Mouse (Mus musculus): Measurements from ENCODE around the gene D630023F18Rik.

D630023F18Rik gene

DNA sequence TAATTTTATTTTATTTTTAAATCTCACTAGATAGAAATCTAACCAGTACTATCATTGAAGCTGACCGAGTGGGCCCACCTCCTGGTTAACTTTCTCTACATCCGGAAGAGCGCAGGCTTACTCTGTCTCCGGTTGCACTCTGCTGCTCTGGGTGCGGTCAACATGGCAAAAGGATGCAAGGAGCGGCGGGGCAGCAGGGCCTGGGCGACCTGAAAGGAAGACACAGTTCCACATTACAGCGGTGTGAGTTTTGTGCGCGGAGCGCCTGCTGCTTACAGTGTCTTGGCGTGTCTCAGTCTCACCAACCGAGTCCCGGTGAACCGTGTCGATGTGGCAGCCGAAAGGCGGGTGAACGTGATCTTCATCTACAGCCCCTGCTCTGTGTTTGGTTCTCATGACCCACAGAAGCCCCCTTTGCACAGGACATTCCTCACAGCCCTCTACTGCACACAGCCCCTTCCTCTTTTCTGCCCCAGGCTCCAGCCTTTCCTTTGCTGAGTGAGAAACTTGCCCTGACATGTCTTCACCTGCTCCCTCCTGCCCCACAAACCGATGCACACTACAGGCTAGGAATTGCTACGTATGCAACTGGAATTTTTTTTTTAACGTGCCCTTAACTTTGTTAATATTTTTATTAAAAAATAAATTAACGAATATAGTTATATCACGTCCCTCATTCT lies 13.1 kb downstream of the D630023F18Rik start:
- peak in 1 of 2 experiments; percentile 8 for DNase-seq

DNA sequence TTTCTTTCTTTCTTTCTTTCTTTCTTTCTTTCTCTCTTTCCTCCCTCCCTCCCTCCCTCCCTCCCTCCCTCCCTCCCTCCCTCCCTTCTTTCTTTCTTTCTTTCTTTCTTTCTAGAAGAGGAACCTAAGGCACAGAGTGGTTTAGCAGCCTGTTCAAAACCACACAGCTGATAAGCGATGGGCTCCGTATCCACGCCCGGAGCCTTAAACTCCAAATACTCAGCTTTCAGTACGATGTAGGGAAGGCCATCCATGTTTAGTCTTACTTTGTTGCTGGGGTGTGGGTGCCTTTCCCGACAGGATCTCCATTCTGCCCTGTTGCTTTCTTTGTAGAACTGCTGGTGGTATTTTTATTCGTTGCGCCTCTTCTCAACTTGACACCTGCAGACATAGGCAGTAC lies 13.8 kb downstream of the D630023F18Rik start:
- no peak for DNase-seq

DNA sequence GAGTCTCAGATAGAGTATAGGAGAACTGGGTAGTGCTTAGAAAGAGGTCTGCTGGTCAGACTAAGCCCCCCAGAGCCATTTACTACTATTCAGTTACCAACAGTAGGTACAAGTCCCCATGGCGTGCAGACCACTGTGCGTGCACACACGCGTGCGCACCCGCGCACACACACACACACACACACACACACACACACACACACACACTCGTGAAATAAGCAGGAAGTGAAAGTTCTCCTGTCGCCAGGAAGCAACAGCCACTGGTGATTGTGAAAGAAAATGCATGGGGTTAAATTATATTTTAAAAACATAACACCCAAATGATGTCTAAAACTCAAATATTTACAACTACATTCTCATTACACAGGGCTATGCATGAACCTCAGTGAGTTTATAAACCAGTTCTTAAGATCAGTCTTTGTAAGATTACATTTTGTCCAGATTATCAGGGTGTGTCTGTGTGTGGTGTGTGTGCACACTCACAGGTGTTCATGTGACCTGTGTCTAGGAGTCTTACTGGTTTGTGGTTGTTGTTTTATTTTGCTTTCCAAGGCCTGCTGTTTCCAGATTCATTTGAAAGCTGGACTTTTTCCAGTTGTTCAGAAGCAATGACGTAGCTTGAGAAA lies 15.2 kb downstream of the D630023F18Rik start:
- no peak for DNase-seq

DNA sequence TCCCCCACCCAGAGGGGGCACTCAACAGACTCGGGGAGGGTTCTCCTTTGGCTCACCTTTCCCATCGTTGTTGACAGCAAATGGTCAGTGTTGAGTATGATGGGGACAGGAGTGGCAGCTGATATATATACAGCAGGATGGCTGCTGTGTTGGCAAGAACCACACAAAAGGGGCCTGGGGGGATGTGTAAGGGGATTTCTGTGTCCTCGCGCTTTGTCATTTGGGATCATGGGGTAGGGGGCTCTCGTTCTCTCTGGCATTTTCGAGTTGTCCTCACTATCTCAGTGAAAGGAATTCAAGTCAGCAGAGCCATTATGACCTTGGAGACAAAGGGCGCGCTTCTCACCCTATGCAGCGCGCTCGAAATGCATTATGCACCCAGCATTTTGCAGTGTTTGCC lies 19.7 kb downstream of the D630023F18Rik start, which contains the start of gene Cryga:
TSS of gene Cryga (minus strand) at position 101 of the 400 bp plus-strand sequence.
- DNase-seq, result no peak

DNA sequence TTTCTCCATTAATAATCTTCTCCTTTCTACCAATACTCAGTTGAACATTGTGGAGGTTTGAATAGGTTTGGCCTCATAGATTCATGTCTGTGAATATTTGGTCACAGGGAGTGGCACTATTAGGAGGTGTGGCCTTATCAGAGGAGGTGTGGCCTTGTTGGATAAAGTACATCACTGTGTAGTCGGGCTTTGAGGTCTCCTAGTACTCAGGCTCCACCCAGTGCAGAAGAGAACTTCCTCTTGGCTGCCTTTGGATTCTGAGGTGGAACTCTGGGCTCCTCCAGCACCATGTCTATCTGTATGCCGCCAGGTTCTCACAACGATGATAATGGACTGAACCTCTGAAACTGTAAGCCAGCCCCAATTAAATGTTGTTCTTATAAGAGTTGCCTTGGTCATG lies 26.1 kb downstream of the D630023F18Rik start:
- no peak for DNase-seq

DNA sequence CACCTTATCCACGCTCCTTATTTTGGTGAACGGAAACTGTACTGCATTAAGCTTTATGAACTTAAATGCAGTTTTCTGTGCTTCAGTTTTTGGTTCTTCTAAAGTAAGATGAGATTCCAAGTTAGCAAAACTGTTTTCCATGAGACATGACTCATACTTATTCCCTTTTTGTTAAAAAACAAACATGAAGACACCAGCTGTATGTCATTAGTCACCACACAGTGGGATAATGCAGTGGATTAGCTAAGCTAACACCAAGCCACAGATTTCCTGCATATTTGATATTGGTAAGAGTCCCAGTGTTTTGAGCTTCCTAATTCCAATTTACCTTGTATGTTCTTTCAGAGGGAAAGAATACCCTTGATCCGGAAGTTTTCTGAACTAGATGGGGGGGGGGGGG lies 31.4 kb downstream of the D630023F18Rik start:
- no peak for DNase-seq

DNA sequence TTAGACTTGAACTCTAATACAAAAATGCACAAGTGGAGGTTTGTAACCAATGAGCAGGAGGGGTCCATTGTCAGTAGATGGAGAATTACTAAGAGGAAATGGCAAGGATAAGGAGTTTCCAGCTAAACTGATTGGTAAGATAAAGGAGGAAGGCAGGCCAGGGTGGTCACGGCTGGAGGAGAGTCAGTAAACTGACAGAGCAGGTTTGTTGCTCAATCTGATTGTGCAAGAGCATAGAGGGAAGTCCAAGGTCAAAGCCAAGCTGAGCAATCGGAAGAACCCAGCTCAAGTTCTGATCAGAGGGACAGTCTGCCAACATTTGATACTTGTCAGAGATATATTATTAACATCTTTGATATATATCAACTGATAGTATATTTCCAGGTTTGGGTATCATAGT lies 32.6 kb downstream of the D630023F18Rik start:
- no peak for DNase-seq

DNA sequence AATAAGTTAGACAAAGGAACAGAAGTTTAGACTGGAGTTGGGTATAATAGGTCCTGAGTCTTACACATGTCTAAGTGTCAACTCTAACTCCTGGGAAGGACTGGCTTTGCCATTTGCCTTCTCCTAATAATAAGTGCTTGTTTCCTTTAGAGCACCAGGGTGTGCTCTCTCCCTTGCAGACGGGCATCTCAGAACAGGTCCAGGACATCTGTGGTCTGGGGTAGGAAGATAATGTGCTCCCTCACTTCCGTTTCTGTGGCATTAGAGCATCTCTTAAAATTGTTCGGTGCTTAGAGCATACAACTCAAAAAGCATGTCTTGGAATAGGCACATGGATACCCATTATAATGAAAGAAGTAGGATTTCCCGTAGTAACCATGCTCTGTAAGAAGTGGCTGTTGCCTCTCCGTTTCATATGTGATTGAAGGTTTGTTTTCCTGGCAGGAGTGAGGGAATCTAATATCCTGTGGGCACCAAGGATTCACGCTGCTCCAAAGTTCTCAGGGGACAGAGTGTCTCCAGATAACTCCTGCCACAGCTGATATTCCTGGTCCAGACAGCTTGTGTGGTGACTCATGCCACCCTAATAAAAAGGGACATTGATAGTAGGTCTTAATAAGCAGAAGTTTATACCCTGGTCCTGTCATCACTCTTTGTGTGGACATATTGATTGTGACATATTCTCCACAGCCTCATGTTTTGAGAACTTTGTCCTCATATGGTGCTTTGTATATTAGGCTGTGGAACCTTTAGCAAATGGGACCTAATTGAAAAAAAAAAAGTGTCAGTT lies 34.3 kb downstream of the D630023F18Rik start:
- no peak for DNase-seq

DNA sequence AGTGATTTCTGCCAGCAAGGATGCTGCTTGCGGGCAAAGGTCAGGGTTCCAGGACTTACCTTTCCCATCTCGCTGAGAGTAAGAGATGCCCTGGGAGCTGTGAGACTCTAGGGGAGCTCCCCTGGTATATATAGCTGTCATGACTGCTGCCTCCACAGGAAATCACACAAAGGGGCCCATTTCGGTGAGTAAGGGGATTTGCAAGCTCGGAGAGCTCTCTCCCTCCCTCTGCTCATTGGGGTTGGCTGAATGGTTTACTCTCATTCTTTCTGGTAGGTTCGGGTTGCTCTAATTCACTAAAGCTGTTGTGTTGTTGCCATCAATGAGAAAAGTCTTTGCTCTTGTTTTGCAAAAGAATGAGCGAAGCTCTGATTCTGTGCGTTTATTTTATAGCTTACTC lies 40.8 kb downstream of the D630023F18Rik start, which contains the start of gene Crygb:
TSS of gene Crygb (minus strand) at position 101 of the 400 bp plus-strand sequence.
- DNase-seq, result no peak

DNA sequence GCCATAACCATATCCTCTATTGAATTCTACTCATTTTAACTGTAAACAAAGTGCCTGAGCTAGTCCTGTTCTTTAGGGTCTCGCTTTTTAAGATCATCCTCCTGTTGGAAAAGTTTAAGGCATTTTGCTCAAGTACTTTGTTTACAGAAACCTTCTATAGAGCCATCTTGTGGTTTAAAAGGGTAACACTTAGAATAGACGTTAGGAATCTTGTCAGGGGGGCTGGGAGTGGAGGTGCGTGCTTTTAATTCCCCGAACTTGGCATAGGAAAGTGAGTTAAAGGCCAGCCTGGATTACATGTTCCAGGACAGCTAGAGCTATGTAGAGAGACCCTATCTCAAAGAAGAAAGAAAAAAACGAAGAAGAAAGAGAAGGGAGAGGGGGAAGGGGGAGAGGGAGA lies 47.4 kb downstream of the D630023F18Rik start:
- no peak for DNase-seq

DNA sequence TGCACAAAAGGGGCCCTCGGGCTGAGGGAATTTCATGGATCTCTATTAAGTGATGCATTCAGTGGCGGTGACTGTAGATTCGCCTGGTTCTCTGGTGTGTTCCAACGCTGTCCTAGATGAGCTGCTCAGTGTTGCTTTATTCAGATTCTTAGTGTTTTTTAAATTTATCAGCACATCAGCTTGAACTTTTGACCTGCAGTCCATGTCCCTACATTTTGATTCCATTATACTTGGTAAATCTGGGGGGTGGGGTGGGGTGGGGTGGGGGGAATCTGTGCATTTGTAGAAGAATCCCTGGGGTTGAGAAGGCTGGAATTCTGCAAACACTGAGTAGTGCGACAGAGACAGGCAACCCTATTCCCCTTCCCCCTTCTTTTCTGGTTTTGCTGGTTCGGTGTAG lies 49.4 kb downstream of the D630023F18Rik start, which contains the start of gene Crygc:
TSS of gene Crygc (minus strand) at position 101 of the 400 bp plus-strand sequence.
- no peak for DNase-seq

DNA sequence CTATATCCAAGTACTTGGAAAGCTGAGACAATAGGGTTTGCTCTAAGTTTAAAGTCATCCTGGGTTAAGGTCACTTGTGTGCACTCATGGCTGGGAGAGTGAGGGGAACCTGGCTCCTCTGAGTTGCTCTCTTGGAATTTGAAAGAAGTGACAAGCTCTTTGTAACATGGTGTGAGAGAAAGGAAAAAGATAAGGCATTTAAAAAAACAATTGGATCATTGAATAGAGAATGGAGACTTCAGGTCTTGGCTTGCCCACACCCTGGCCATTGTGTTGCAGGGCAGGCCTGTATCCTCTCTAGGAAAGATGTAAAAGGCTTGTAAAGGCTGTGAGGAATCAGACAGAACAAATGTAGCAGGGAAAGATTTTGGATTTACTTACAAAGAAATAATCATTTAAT lies 55.2 kb downstream of the D630023F18Rik start:
- no peak for DNase-seq

DNA sequence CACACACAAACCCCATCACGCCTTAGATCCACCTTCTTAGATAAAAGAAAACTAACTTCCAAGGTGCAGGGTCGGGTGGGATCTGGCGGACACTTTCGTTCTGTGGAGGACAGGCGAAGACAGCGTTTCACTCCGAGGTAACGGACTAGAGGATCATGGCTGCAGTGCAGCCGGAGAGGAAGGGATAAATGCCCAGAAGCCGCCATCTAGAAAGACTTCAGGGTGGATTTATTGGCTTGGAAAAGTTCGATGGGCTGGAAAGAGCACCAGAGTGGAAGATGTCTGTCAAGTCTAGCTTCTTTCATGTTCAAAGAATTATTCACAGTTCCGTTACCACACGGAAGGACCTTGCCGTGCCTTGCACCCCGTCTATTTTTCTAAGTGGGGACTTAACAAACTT lies 58.8 kb downstream of the D630023F18Rik start:
- no peak for DNase-seq

DNA sequence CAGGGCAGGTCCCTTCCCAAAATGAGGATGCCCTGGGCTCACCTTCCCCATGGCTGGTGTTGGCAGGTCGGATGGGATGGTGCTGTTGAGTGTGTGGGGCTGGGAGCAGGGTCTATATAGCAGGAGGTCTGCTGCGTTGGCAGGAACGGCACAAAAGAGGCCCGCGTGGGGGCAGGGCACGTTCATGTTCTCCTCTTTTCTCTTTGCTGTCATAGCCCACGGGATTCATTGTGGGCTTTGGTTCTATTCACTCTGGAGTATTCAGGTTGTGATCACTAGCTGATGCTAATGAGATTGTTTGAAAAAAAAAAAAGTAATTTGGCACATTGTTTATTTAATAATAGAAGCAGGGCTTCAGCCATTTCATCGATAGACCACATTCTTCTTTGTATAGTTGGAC lies 59.7 kb downstream of the D630023F18Rik start, which contains the start of gene Crygd:
TSS of gene Crygd (minus strand) at position 101 of the 400 bp plus-strand sequence.
- DNase-seq, result no peak

Measured in kidney, postnatal 4 days (tissue).